Mouse (Mus musculus) MEL (cell line): ENCODE data around the gene Kif23. TPM values are rescaled to one million over a fixed set of nuclear protein-coding genes. Genes with fewer than 3 reads are reported as not detected.
A peak's percentile ranks its signal among the peaks of the same experiment; 100 is the strongest.

Experiments
- DNase-seq: peaks from one replicate; pipeline ENCODE4 v3.0.0; 2011; ENCODE audit warnings: low read depth, low spot score
- H3K27ac ChIP-seq: 2 replicates; pipeline ENCODE4 v1.5.1; 2012; ENCODE audit warnings: low read depth, mild to moderate bottlenecking, control low read depth, low read length, moderate library complexity; ENCODE audit not compliant: control insufficient read depth
- H3K27me3 ChIP-seq, 2 experiments: fragments of 150-350 bp in 1 of 2; sonication (generic) in 1 of 2; 2 replicates each; pipeline ENCODE4 v1.6.1; 2012; ENCODE audit warnings: low read length in 2 of 2, mild to moderate bottlenecking in 2 of 2, improper control_type of control experiment in 1 of 2, moderate library complexity in 1 of 2; ENCODE audit not compliant: insufficient read depth in 2 of 2, control insufficient read depth in 1 of 2
- H3K36me3 ChIP-seq, 2 experiments: 2 replicates each; pipeline ENCODE4 v1.6.1; 2012 to 2014; ENCODE audit warnings: low read length in 2 of 2, improper control_type of control experiment in 1 of 2, inconsistent platforms in 1 of 2, mild to moderate bottlenecking in 1 of 2; ENCODE audit not compliant: insufficient read depth in 2 of 2, control insufficient read depth in 1 of 2
- H3K4me1 ChIP-seq, 2 experiments: fragments of 150-350 bp in 1 of 2; sonication (generic) in 1 of 2; 2 replicates each; pipeline ENCODE4 v1.6.1; 2012; ENCODE audit warnings: low read length in 2 of 2, improper control_type of control experiment in 1 of 2, mild to moderate bottlenecking in 1 of 2; ENCODE audit not compliant: insufficient read depth in 2 of 2, control insufficient read depth in 1 of 2
- H3K4me3 ChIP-seq, 2 experiments: fragments of 150-350 bp in 1 of 2; sonication (generic) in 1 of 2; 2 replicates each; pipeline ENCODE4 v1.5.1; 2012; ENCODE audit warnings: low read depth in 2 of 2, low read length in 2 of 2, mild to moderate bottlenecking in 2 of 2, moderate library complexity in 2 of 2, control low read depth in 1 of 2, improper control_type of control experiment in 1 of 2; ENCODE audit not compliant: control insufficient read depth in 1 of 2, insufficient read depth in 1 of 2
- H3K79me2 ChIP-seq: 2 replicates; pipeline ENCODE4 v1.6.1; 2012; ENCODE audit warnings: mild to moderate bottlenecking, low read length, moderate library complexity; ENCODE audit not compliant: control insufficient read depth, poor library complexity, insufficient read depth
- H3K9ac ChIP-seq: 2 replicates; pipeline ENCODE4 v1.6.1; 2012; ENCODE audit warnings: low read depth, mild to moderate bottlenecking, control low read depth, low read length, moderate library complexity; ENCODE audit not compliant: control insufficient read depth, poor library complexity, severe bottlenecking
- H3K9me3 ChIP-seq: fragments of 150-350 bp; sonication (generic); replicated peaks from 2 replicates; pipeline ENCODE4 v1.6.1; 2012; ENCODE audit warnings: mild to moderate bottlenecking, low read length, improper control_type of control experiment, moderate library complexity; ENCODE audit not compliant: insufficient read depth
- CTCF ChIP-seq, 3 experiments: IDR thresholded peaks in 2 of 3; conservative IDR thresholded peaks in 1 of 3; 2 replicates each; pipeline ENCODE4 v1.5.1; 2011 to 2012; ENCODE audit warnings: low read length in 3 of 3, low read depth in 2 of 3, mild to moderate bottlenecking in 2 of 3, improper control_type of control experiment in 1 of 3, inconsistent platforms in 1 of 3, mixed read lengths in 1 of 3, moderate library complexity in 1 of 3; ENCODE audit not compliant: control insufficient read depth in 1 of 3, insufficient read depth in 1 of 3, poor library complexity in 1 of 3, severe bottlenecking in 1 of 3
- E2F4 ChIP-seq: IDR thresholded peaks from 2 replicates; pipeline ENCODE4 v1.6.1; 2011; ENCODE audit warnings: low read depth, low read length, improper control_type of control experiment, borderline replicate concordance
- ELF1 ChIP-seq: IDR thresholded peaks from 2 replicates; pipeline ENCODE4 v1.6.1; 2014; ENCODE audit warnings: low read depth, mild to moderate bottlenecking, inconsistent platforms, low read length, improper control_type of control experiment, moderate library complexity
- ETS1 ChIP-seq: IDR thresholded peaks from 2 replicates; pipeline ENCODE4 v1.6.1; 2012; ENCODE audit warnings: low read depth, mild to moderate bottlenecking, inconsistent platforms, low read length, improper control_type of control experiment, moderate library complexity
- GABPA ChIP-seq: IDR thresholded peaks from 2 replicates; pipeline ENCODE4 v1.6.1; 2012; ENCODE audit warnings: low read depth, mild to moderate bottlenecking, inconsistent platforms, low read length, improper control_type of control experiment, moderate library complexity
- JUND ChIP-seq: IDR thresholded peaks from 2 replicates; pipeline ENCODE4 v1.6.1; 2011; ENCODE audit warnings: low read depth, mild to moderate bottlenecking, improper control_type of control experiment, low read length
- MAX ChIP-seq: IDR thresholded peaks from 2 replicates; pipeline ENCODE4 v1.6.1; 2011; ENCODE audit warnings: low read length, improper control_type of control experiment
- MEF2A ChIP-seq: IDR thresholded peaks from 2 replicates; pipeline ENCODE4 v1.6.1; 2014; ENCODE audit warnings: low read depth, mild to moderate bottlenecking, inconsistent platforms, low read length, improper control_type of control experiment; ENCODE audit not compliant: poor library complexity, insufficient replicate concordance, severe bottlenecking; ENCODE audit errors: extremely low read depth
- MXI1 ChIP-seq: IDR thresholded peaks from 2 replicates; pipeline ENCODE4 v1.6.1; 2011; ENCODE audit warnings: mild to moderate bottlenecking, low read depth, low read length, improper control_type of control experiment
- MYC ChIP-seq: IDR thresholded peaks from 2 replicates; pipeline ENCODE4 v1.6.1; 2011; ENCODE audit warnings: low read depth, mild to moderate bottlenecking, low read length, improper control_type of control experiment, moderate library complexity
- RAD21 ChIP-seq: IDR thresholded peaks from 2 replicates; pipeline ENCODE4 v1.6.1; 2011; ENCODE audit warnings: mild to moderate bottlenecking, low read depth, low read length, improper control_type of control experiment
- SMC3 ChIP-seq: IDR thresholded peaks from 2 replicates; pipeline ENCODE4 v1.6.1; 2011; ENCODE audit warnings: low read depth, low read length, improper control_type of control experiment
- ZC3H11A ChIP-seq: IDR thresholded peaks from 2 replicates; pipeline ENCODE4 v1.6.1; 2012; ENCODE audit warnings: low read depth, mild to moderate bottlenecking, inconsistent platforms, low read length, improper control_type of control experiment
- ZMIZ1 ChIP-seq: IDR thresholded peaks from 2 replicates; pipeline ENCODE4 v1.6.1; 2012; ENCODE audit warnings: low read depth, mild to moderate bottlenecking, inconsistent platforms, low read length, improper control_type of control experiment, moderate library complexity
- polyA plus RNA-seq, 2 experiments: library from polyadenylated mRNA; stranded (reverse) in 1 of 2; unstranded in 1 of 2; fragments of >175 nt in 1 of 2; fragments of >200 nt in 1 of 2; gene quantifications; 2 replicates each; pipeline versions ENCODE4 v1.2.1 to v1.2.4; 2012; ENCODE audit warnings: low replicate concordance in 2 of 2, low read depth in 1 of 2; ENCODE audit not compliant: insufficient read length in 2 of 2, insufficient read depth in 1 of 2, missing spikeins in 1 of 2
- total RNA-seq: library from RNA; depleted of rRNA; stranded (reverse); fragments of 300-350 nt; gene quantifications from 2 replicates; pipeline ENCODE4 v1.2.3, GENCODE M21; 2012

Kif23 gene
- total and polyA plus RNA-seq, 3 experiments: 37.5 to 100 TPM; not detected in 1

DNA sequence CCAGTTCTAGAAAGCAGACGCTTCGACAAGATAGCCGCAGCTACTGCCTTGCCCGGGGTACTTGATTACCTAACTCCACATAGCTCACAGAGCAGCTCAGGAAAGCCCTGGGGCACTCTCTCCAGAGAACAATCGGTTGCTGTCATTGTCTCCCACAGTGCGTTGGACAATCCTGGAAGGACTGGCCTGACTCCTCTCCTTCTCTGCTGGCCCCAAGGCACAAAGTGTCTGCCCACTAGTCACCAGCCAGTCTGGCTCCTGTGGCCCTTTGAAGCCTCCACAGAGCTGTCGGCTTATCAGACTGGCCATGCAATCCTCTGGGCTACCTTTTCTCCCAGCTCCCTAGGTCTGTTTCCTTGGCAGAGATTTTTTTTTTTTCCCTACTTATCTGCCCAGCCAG is 5.7 kb upstream of the Kif23 start:
- no peak for DNase-seq
- Histone ChIP-seq H3K36me3 (peaks cover 0 to 4% of the 10 kb centered on the region in 2 experiments; a peak in 2 of 4 replicates), H3K4me1 (peaks cover 0 to 8% of the 10 kb centered on the region in 2 experiments; a peak in 2 of 4 replicates), H3K4me3 (no peak overlapping the region), H3K27ac (no peak overlapping the region), H3K9me3 (no peaks in the 10 kb centered on the region), H3K9ac (no peak overlapping the region), H3K79me2 (no peaks in the 10 kb centered on the region), H3K27me3 (no peaks in the 10 kb centered on the region; a peak in 1 of 4 replicates)
- TF ChIP-seq ZMIZ1: no peak
- TF ChIP-seq GABPA: no peak
- TF ChIP-seq MEF2A: no peak

GRCm38 (mm10) chr9:61947402-61948346 is 1.1 kb upstream of the Kif23 start:
- Histone ChIP-seq H3K36me3 (peaks cover 4 to 22% of the 10 kb centered on the region in 2 experiments), H3K27me3 (no peaks in the 10 kb centered on the region), H3K9ac (peak overlapping the region; percentile 53; the same call in 1 of the 2 replicates)
- peak; percentile 90 for DNase-seq
- TF ChIP-seq ELF1 (no peak), ZC3H11A (peak; percentile 58; the same call in 1 of the 2 replicates), SMC3 (peak; percentile 72), E2F4 (no peak), MXI1 (peak; percentile 61; the same call in 1 of the 2 replicates), CTCF (IDR thresholded peaks at IDR 0.05 in 2 of 3, conservative IDR thresholded peaks at IDR 0.05 in 1 of 3; ENCODE audit: control insufficient read depth in 1 of 3, insufficient read depth in 1 of 3, low read depth in 2 of 3, low read length in 3 of 3, poor library complexity in 1 of 3, severe bottlenecking in 1 of 3) (peak; percentile 78 to 94 (median 92)), RAD21 (peak; percentile 79), MAX (peak; percentile 45; the same call in 1 of the 2 replicates), JUND (0 out of 2 replicates have a peak, but pooled peaks have one; percentile 0), ETS1 (no peak), MYC (peak; percentile 44; the same call in 1 of the 2 replicates)
- TF ChIP-seq, all 39 proteins: peak for 8
- no peak overlapping the region for H3K27ac ChIP-seq
- peaks cover 0 to 9% of the 10 kb centered on the region in 2 experiments; a peak in 3 of 4 replicates for H3K4me1 ChIP-seq
- H3K79me2 ChIP-seq: peaks cover 14% of the 10 kb centered on the region
- no peaks in the 10 kb centered on the region for H3K9me3 ChIP-seq
- peak overlapping the region; percentile 42 to 67; a peak in 3 of 4 replicates for H3K4me3 ChIP-seq
